Mouse (Mus musculus) heart, postnatal 36 days (tissue): ENCODE data around the gene Lhb. TPM values are rescaled to one million over a fixed set of nuclear protein-coding genes. Genes with fewer than 3 reads are reported as not detected.

Experiments
- DNase-seq, 2 experiments: peaks; one replicate each; pipeline ENCODE4 v3.0.0; 2021 to 2022
- intact Hi-C: fragments of 180-260 bp; cut with DNase I; formaldehyde crosslinking; loops from one replicate; pipeline ENCODE4 v1.15.1; 2025
- total RNA-seq, 2 experiments: library from RNA; stranded (reverse); gene quantifications; 2 replicates each; pipeline ENCODE4 v1.2.3; 2021

Gene Lhb
- total RNA-seq, 2 experiments from 2014 or later, result not detected

DNA sequence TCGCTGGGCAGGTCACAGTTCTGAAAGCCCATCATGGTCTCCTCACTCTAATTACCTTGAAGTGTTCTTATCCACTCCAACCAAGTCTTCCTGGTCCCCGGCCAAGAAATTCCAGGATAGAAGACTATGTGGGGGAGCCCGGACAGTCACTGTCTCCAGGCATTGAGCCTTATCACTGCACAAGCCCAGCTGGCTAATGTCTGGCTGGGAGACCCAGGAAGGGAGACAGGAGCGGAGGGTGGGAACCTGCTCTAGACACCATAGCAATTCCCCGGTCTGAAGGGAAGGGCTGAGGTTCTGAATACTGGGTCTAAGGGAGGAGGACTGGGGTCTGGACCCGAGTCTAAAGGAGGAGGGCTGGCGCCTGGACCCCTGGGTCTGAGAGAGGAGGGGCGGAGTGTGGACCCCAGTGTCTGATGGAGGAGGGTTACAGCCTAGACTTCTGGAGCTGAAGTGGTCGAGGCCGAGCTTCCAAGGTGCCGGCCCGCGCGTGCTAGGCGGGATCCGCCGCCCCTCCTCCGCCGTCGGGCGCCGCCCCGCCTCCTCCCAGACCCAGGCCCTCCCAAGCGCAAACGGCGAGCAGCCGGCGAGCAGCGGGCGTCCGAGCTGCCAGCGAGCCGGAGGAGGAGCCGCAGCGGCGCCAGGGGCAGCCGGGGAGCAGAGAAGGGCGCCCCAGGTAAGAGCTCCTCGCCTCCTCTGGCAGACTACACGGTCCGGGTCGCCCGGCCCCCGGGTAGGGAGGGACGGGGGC lies 7.3 kb upstream of the Lhb start, which contains the start of gene Ntf5:
Gene Ntf5 (plus strand): TSS at position 583 of the 751 bp plus-strand sequence.
- peak; percentile 10 to 17 for DNase-seq

DNA sequence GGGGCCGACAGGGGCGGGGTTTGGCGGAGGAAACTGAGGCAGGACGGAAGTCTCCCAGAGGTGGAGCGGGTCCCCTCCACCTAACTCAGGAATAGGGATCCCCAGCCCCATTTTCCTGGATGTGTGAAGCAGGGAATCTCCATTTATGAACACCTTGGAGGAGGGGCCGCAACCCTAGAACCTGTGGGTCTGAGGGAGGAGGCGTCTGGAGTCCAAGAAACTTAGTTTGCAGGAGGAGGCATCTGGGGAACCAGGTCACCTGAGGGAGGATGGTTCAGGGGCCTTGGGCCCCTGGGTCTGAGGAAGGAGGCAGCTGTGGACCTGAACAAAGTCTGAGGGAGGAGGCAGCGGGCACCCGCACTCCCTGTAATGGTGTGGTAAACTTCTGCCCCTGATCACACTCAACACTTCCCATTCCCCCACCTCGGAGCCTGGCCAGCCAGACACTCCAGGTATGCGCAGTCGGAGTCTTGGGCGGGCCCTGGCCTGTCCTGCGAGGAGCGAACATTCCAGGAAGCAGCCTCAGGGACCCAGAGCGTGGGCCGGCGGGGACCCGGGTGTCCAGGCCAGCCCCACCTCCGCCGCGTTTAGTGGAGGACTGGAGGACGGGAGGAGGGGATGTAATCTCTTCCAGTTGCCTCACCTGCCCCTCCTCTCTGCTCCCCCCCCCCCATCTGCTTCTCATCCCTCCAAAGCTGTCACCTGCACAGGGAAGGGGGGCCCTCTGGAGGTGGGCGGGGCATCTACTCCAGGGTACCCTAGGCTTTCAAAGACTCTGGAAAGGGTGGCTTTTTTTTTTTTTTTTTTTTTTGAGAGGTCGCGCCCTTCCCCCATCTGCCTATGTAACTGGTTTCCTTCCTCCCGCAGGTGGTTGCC lies 6.5 kb upstream of the Lhb start:
- intact Hi-C loops, result no loop called here
- no peak for DNase-seq

More for the DNA sequence above, 7.3 kb upstream of the Lhb start, which contains the start of gene Ntf5:
- intact Hi-C loops, result no loop called here

DNA sequence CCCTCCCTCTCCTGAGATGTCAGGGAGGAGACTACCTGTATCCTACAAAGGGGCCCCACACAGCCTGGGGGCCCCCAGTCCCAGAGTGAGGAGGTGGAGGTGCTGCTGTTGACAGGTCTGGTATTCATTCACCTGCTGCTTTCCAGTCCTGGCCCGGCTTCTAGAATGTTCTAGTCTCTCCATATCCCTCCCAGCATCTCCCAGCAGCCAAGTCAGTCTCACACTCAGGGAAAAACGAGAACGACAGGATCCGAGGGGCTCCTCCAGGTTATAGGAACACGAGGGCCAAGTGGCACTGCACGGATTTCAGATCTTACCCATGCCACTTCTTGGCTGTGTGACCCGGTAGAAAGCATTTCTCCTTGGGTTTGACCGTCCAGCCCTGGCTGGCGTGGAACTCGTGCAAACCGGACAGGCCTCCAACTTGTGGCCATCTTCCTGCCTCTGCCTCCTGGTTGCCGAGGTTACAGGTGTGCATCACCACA lies 5.8 kb upstream of the Lhb start:
- intact Hi-C loops, result no loop called here
- DNase-seq, result no peak

DNA sequence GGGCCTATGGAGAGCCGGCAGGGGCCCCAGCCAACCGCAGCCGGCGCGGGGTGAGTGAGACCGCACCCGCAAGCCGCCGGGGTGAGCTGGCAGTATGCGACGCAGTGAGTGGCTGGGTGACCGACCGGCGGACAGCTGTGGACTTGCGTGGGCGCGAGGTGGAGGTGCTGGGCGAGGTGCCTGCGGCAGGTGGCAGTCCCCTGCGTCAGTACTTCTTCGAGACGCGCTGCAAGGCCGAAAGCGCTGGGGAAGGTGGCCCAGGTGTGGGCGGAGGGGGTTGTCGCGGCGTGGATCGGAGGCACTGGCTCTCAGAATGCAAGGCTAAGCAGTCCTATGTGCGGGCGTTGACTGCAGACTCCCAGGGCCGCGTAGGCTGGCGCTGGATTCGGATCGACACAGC lies 5.0 kb upstream of the Lhb start:
- intact Hi-C loops, result no loop called here
- no peak for DNase-seq

DNA sequence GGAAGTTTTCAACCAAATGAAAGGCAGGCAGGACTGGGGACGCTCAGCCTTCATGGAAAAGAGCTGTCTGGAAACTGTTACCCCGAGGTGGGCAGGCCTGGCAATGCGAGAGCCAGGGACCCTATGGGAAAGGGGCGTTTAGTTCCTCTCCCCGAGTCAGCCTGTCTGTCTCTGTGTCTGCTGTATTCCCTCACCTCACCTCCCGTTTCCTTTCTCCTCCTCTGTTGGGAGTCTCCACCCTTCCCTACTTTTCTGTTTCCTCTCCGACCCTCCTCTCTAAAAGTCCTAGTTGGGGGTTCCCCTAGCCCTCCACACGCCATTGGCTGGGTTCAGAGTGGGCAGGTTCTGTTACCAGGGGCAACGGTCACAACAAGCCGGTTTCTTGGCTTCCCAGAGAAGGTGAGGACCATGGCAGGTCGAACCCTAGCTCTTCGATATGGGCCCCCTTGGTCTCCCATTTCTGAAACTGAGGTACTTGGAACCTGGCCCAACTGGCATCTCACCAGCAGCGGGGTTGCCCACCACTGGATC lies 2.6 kb upstream of the Lhb start:
- no peak for DNase-seq
- intact Hi-C loops, result no loop called here

DNA sequence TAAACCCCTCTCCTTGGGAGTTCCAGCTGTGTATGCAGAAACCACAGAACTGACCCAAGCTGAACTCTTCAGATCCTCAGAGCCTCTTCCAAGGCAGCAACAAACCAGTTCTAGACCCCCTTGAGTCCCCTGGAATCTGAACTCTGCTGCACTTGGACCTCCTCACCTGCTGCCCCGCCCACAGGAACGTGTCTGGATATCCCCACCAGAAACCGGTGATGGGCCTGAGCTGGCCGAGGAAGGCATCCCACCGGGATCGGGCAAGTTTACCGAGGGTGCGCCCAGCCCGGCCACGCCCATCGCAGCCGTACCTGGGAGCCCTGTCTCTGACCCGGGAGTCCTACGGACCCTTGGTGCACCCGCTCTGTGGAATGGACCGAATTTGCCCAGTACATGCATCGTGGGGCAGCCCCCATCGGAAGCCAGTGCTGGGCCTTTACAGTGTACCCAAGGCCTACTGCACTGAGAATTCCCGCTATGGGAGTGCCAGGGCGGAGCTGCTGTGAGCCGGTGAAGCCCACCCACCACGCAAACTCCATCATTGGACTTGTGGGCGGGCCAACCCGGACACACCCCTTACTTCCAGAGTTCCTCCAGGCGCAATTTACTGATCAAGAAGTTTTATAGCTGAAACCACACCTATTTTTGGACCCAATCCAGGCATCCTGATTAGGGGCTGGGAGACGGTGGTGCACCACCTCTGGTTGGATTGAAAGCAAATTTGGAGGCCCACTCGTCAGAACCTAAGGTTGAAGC lies 583 bp upstream of the Lhb start:
- intact Hi-C loops, result no loop called here

DNA sequence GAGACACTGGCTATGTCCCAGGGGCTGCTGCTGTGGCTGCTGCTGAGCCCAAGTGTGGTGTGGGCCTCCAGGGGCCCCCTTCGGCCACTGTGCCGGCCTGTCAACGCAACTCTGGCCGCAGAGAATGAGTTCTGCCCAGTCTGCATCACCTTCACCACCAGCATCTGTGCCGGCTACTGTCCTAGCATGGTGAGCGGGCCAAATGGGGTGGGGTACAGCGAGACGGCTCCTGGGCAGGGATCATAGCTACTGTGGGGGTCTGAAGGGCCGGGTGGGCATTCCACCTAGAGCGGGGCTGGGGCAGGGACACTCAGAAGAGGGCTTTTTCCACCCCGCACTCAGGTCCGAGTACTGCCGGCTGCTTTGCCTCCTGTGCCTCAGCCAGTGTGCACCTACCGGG lies 574 bp downstream of the Lhb start:
- no peak for DNase-seq
- intact Hi-C loops, result no loop called here

More for the DNA sequence above, 583 bp upstream of the Lhb start:
- DNase-seq, result no peak

DNA sequence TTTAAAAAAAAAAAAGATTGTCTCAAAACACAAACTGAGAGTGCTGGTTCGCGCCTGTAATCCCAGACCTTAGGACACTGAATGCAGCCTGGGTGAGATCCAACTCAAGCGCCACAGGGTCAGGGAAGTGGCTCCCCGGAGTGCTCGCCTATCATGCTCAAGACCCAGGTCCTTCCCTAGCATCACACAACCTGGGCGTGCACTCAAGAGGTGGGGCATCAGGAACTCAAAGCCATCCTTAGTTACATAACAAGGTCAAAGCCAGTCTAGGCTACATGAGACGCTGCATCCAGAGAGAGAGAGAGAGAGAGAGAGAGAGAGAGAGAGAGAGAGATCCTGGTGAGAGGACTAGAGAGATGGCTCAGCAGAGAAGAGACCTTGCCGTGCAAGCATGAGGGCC lies 5.9 kb downstream of the Lhb start:
- intact Hi-C loops, result no loop called here
- DNase-seq, result no peak

DNA sequence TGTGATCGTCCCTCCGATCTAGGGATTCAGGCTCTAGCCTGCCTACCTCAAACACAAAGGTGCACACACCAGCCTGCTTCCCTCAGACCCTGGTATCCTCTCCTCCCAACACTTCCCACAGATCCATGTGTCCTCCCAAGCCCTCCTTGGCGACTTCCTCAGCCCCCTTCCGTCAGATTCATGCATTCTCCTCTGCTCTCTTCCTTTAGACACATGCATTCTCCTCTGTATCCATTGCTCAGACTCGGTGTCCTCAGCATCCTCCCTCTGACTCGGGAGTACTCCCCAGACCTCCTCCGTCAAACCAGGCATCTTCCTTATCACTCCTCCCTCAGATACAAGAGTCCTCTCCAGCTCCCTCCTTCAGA lies 13.2 kb downstream of the Lhb start:
- no peak for DNase-seq
- intact Hi-C loops, result loop anchor here (2.0 to 5.0 kb wide), 2 partner anchors 27 to 37 kb away; partner anchors contain the start of gene Snrnp70

DNA sequence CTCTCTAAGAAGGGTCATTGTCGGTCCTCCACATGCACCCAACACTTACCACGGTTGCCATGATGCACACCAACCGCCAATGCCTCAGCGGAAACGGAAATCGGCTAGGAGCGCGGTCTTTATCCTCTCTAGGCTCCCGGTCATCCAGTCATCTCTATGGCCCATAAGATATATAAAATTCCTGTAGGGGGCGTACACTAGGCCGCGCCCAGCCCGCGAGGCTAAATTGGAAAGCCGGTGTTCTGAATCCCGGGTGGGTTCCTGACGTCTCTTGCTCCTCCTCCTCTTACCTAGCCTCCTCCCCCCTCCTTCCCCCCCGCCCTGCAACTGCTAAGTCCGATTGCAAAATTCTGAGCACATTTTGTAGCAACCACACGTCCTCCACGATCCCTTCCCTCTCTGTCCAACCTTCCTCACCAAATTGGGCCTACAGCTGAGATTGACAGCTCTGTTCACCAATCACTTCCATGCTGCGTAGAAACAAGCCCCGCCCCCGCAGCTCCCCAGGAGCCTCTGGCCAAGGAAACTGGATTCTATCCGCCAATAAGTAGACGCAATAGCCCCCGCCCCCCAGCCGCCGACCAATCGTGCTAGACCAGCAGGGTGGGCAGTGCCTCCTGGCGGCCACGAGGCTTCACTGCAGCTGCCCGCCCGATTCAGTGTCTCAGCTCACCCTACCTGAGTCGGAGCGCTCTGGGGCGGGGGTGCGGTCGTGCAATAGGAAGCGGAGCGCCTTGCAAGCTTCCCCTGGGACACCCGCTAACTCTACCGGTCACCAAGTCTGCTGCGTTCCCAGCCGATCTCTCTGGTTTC lies 13.8 kb downstream of the Lhb start, which contains the start of gene Gys1:
Gene Gys1 (plus strand): TSS at position 642 of the 813 bp plus-strand sequence.
- intact Hi-C loops, result loop anchor here (5.0 kb wide), 1 partner anchor 37 kb away; the partner anchor contains the start of gene Snrnp70
- DNase-seq, result peak; percentile 99 to 100

DNA sequence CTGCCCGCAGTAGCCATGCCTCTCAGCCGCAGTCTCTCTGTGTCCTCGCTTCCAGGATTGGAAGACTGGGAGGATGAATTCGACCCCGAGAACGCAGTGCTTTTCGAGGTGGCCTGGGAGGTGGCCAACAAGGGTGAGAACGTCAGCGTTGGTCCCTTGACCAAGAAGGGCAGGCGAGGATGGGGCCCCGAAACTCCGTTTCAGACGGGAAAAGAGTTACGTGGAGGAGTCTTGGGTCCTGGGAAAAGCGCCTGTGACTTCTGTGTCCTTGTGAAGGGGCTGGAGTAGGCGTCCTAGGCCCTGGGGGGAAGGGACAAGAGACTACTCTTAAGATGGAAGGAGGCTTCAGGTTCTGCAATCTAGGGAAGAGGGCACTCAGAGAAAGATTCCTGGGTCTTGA lies 14.4 kb downstream of the Lhb start:
- intact Hi-C loops, result no loop called here
- no peak for DNase-seq

DNA sequence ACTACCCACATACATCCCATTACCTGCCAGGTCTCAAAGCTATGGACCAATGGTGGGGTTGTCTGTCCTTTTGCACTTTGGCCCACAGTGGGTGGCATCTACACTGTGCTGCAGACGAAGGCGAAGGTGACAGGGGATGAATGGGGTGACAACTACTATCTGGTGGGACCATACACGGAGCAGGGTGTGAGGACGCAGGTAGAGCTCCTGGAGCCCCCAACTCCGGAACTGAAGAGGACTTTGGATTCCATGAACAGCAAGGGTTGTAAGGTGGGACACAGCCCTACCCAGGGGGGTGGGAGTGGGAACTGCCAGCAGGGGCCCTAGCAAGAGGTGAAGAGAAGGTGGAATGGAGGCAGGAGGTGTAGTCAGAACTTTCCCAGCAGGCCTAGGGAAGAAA lies 15.8 kb downstream of the Lhb start:
- intact Hi-C loops, result no loop called here

DNA sequence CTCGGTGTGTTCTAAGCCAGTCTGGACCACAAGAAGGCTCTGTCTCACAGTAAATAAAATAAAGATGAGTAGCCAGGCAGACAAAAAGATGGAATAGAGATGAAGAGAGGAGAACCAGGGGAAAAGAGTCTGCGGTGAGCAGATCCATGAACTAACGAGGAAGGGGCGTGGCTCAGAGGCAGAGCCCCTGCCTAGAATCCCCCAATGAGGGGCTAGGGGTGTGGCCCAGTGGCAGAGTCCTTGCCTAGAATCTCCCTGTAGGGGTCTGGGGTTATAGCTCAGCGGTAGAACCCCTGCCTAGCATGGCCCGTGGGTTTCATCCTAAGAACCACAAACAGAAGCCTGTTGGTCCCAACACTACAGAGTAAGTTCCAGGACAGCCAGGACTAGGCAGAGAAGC lies 16.4 kb downstream of the Lhb start:
- intact Hi-C loops, result no loop called here
- no peak for DNase-seq

More for the DNA sequence above, 15.8 kb downstream of the Lhb start:
- DNase-seq, result no peak

DNA sequence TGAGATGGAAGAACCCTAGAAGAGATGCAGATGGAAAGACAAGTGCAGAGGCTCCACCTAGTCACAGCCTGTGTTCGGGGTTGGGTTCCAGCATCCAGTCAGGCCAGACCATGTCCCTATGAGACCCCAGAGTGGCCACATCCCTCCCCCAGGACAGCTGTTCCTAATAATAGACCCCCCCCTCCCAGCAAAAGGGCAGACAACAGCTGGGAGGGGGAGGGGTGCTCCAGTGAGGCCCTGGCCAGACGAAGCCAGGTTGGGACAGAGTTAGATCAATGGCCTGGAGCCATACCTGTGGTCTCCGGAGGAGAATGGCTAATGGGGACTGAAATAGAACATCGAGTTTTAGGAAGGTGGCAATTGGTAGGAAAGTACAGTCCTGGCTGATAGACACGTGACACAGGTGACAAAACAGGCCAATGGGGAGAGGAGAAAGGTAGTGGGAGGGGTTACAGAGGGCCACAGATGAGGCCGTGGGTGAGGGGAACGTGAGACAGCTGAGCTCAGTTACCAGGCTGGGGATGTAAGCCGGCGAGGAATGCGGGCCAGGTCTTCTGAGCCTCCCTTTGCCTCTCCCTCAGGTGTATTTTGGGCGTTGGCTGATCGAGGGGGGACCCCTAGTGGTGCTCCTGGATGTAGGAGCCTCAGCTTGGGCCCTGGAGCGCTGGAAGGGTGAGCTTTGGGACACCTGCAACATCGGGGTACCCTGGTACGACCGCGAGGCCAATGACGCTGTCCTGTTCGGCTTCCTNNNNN lies 17.1 kb downstream of the Lhb start, which contains the start of gene Ruvbl2:
Gene Ruvbl2 (minus strand): TSS at position 576 of the 756 bp plus-strand sequence.
- intact Hi-C loops, result no loop called here
- no peak for DNase-seq

DNA sequence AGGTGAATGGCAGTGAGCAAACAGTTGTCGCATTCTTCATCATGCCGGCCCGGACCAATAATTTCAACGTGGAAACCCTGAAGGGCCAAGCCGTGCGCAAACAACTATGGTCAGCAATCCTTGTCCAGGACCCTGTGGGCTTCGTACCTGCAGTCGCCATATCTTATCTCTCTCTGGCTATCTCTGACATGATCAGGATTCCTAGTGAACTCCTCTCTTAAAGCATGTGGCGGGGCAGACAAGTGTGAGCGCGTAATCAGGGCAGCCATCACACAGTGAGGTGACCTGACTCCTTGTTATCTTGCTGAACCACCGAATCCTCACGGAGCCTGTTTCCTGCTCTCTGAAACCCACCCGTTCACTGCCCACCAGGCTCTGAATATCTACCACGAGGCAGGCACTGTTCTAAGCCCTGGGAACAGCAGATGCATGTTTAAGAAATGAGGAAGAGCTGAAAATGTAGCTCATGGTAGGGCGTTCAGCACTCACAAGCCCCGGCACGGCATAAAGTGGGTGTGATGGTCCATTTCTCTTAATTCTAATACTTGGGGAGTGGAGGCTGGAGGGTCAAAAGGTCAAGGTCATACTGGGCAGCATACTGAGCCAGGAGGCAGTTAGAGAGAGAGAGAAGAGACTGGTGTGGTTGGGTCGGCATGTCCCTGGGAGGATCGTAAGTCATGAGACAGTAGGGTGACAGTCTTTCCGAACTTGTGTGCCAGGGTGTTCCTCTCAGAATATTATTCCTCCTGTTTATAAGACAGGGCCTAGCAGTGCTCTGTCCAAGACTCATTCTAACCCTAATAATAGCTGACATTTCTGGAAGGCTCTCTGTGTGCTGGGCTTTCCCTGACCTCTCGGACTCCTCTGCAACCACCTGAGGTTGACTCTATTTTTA lies 23.2 kb downstream of the Lhb start:
- no peak for DNase-seq
- intact Hi-C loops, result no loop called here

DNA sequence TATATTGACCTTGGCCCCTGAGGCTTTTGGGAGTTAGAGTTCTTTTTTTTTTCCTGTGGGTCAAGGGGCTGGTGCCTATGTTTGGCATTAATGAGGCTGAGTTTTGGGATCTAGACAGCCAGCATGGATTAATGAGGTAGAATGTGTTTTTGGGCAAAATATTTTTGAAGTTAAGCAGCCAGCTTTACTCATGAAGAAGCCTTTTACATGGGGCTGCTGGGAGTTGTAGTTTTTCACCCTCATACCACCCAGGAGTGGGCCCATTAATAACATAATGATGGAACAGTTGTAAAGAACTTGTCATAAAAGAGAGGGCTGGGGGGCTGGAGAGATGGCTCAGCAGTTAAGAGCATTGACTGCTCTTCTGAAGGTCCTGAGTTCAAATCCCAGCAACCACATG lies 26.0 kb downstream of the Lhb start:
- intact Hi-C loops, result no loop called here
- DNase-seq, result no peak

DNA sequence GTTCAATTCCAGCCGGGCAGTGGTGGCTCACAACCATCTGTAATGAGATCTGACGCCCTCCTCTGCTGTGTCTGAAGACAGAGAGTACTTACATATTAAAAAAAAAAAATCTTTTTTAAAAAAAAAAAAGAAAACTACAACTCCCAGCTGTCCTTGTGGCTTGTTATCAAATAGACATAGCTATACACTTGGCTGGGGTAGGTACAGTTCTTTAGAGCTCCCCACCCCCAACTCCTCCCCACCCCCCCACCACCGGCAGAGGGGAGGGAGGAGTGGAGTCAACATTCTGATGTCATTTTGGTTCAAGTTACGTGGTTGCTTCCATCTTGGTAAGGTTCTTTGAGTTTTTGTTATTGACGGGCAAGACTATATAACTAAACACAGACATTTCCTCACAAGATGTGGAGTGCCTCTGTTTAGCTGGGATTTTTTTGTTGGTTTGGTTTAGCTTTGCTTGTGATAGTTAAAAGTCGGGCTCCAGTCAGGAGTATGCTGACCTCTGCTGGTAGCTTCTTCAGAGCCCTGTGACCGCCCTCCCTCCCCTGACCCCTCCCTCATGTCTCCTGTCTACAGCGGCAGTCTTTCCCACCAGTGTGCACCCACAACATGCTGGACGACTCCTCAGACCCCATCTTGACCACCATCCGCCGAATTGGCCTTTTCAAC lies 26.8 kb downstream of the Lhb start:
- DNase-seq, result no peak
- intact Hi-C loops, result no loop called here
